Mouse (Mus musculus): ENCODE measurements around the gene Zfp850.
A peak's percentile ranks its signal among the peaks of the same experiment; 100 is the strongest.
"Not testable (repeated sequence)": the region's sequence is repeated elsewhere in the genome, so short reads cannot be mapped to it uniquely, and the experiment has no call there.

The Zfp850 gene

GRCm38 (mm10) chr7:28013549-28014444 is at the start of gene Zfp850:
Gene Zfp850, minus strand, starts transcription at chr7:28014115.
- DNase-seq (ENCODE audit: low spot score in 2 of 2), result peak; percentile 80 to 83

DNA sequence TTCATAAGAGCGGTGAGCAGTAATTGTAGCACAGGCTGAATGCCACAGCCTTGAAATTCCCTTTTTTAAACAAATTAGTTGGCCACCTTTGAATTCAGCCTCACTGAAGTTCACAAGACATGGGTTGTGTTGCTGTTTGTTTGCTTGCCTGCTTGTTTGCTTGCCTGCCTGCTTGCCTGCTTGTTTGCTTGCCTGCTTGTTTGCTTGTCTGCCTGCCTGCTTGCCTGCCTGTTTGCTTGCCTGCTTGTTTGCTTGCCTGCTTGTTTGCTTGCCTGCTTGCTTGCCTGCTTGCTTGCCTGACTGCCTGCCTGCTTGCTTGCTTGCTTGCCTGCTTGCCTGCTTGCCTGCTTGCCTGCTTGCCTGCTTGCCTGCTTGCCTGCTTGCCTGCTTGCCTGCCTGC is 46.1 kb upstream of the Zfp850 start:
- DNase-seq (ENCODE audit: low spot score in 2 of 2), result no peak

- no peak for DNase-seq (ENCODE audit: low spot score in 2 of 2)
These were observed 39.4 kb upstream of the Zfp850 start for GRCm38 (mm10) chr7:28053046-28053930.

DNA sequence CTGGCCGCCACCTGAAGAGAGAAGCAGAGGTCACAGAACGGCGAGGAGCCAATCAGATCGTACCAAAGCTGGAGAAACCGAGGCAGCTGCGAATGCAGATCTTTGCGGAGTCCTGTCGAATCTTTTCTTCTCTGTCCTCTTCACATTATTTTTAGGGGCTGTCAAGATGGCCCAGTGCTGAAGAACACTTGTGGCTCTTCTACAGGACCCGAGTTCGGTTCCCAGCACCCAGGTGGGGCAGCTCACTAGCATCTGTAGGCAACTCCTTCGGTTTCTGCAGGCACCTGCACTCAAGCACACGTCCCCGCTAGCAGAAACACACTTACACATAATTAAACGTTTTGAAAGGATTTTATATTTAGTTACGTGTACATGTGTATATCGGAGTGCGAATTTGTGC is 36.7 kb upstream of the Zfp850 start:
- no peak for DNase-seq (ENCODE audit: low spot score in 2 of 2)

DNA sequence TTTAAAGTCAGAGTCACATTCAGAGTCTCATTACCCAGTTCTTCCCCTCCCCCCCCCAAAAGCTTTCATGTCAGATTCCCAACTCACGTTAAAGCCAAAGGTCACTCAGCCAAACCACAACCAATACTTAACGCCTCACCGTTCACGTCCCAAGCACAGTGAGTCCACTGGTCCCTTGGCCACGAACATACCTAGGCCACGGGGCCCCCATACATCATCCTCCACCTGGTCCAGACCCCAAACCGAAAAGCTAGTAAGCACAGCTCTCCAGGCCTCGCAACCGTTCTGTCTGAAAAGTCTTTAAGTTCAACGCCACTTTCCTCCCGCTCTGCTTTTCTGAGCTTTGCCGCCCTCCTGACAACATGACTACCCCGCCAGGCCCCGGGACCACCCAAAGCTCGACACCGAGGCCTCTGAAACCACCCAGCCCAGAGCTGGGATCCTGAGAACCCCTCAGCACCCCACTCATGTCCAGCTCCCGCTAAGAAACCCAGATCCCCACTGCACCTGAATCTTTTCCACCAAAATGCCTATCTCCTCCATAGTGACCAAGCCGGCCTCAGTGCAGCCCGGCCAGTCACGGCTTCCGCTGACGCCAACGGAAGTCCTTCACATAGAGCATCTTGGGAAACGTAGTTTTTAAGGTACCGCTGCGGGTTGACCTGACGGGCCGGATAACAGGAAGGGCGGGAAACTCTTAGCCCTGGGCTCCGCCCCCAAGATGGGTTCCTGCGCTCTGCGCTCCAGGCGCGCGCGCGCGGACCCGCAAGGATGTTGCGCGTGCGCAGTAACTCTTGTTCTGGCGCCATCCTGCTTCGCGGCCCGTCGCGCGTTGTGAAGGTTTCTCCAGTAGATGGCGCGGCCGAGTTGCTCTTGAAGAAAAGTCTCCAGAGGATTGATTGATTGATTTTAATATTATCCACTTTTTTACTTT is 35.8 kb upstream of the Zfp850 start, which contains the start of gene Psmc4:
Psmc4 (minus strand) TSS at position 626 of the 934 bp plus-strand sequence.
- peak; percentile 98 to 99 for DNase-seq (ENCODE audit: low spot score in 2 of 2)

DNA sequence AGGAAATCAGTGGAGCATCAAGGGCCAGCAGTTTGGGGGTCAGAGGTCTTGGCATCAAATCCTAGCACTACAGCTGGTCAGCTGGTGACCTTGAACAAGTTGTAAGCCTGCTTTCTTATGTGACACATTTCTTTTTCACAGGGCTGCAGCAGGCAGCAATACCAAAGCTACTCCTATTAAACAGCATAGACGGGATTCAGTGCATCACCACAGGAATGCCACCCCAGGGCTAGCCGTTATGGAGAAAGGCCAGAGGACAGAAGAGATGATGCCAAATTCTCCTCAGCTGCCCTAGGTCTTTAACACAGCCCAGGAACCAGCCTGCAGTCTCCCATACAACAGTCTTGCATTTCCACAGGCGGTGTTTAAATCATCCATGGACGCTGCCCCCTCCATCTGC is 30.6 kb upstream of the Zfp850 start:
- DNase-seq (ENCODE audit: low spot score in 2 of 2), result no peak

- DNase-seq (ENCODE audit: low spot score in 2 of 2), result no peak
These were observed 513 bp upstream of the Zfp850 start for GRCm38 (mm10) chr7:28014445-28014810.

- peak; percentile 50 to 65 for DNase-seq (ENCODE audit: low spot score in 2 of 2)
These were observed 3.6 kb downstream of the Zfp850 start for GRCm38 (mm10) chr7:28010271-28010670.

DNA sequence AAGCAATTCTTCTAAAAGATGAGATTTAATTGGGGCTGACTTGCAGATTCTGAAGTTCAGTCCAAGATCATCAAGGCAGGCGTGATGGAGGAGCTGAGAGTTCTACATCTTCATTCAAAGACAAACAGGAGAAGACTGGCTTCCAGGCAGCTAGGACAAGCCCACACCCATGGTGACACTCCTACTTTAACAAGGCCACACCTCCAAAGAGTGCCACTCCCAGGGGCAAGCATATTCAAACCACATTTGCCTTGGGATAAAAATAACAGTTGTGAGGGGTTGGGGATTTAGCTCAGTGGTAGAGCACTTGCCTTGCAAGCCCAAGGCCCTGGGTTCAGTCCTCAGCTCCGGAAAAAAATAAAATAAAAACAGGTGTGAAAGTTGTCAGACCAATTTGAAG is 31.7 kb downstream of the Zfp850 start:
- DNase-seq (ENCODE audit: low spot score in 2 of 2), result no peak

DNA sequence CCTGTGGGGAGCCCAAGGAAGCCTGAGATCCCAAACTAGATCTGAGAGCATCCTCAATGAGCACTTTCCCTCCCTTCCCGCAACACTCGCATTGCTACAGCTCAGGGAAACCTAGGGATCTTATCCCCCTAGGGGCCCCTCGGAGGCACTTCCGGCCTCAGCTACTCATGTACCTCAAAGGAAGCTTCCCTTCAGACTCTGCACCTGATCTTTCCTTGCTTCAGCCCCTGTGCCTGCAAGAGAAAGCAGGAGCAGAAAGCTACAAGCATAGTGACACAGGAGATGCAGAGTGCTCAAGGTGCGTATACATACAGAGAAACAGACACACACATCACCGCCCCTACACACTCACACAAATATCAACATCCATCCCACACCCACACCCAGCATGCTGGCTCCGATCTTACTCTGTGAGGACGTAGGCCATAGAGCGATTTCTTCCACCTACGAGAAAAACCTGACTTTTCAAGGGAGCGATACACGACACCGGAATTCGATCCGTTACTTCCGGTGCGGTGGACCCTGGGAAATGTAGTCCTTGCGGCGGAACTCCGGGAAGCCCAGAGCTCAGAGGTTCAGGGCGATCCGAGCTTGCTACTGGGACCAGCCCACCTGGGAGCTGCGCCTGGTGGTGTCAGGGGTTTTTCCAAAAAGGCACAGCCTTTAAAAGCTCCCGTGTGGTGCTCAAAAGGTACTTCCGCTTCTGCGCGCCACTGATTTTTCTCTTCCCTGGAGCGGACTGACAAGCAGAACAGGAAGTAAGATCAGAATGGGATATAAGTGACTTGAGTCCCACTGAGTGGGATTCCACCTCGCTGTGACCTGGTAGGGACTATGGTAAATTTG is 35.0 kb downstream of the Zfp850 start, which contains the start of gene Zfp780b:
Zfp780b (minus strand) TSS at position 489 of the 846 bp plus-strand sequence.
- peak; percentile 80 to 88 for DNase-seq (ENCODE audit: low spot score in 2 of 2)

DNA sequence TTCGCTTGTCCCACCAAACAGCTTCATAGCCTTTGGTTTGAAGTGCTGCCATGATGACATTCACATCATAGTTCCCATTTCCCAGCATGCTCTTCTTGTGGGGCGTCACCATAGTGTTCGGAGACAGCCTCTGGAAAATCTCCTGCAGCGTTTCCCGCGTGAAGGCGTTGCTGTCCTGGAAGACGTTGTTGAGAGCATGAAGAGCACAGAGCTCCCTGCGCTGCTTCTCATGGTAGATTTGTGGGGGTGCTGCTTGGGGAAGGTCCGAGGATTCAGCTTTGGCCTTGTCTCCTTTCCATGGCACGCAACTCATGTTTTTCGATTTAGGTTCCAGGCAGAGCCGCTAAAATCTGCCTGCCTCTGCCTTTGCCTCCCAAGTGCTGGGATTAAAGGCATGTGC is 64.5 kb downstream of the Zfp850 start:
- DNase-seq (ENCODE audit: low spot score in 2 of 2), result not testable (repeated sequence)

GRCm38 (mm10) chr7:27941869-27942268 is 72.0 kb downstream of the Zfp850 start:
- peak; percentile 33 to 49 for DNase-seq (ENCODE audit: low spot score in 2 of 2)
